Mouse (Mus musculus) liver, adult 2 months (tissue): ENCODE data around the gene Fbxw11.

Source experiments
- CTCF ChIP-seq: fragments of 200-500 bp; IDR thresholded peaks from 2 replicates; pipeline ENCODE4 v1.5.1; 2011; ENCODE audit warnings: low read depth, low read length, control low read depth
- POLR2A ChIP-seq: fragments of 200-500 bp; IDR thresholded peaks from 2 replicates; pipeline ENCODE4 v1.6.1; 2011; ENCODE audit warnings: low read length, control low read depth; ENCODE audit not compliant: insufficient read depth; ENCODE audit errors: extremely low read depth

GRCm38 (mm10) chr11:32633542-32633941, 9.0 kb upstream of the Fbxw11 start:
- peak; percentile 48 for TF ChIP-seq CTCF
- no peak for TF ChIP-seq POLR2A
